Mouse (Mus musculus): ENCODE data around the gene Olfr395. TPM values are rescaled to one million over a fixed set of nuclear protein-coding genes. Genes with fewer than 3 reads are reported as not detected.
"Not testable (repeated sequence)": the region's sequence is repeated elsewhere in the genome, so short reads cannot be mapped to it uniquely, and the experiment has no call there.

Olfr395 gene
- total RNA-seq (2021), result not detected
- long read RNA-seq, experiment 1, result 0 reads
- long read RNA-seq, experiment 2, result 0 reads

DNA sequence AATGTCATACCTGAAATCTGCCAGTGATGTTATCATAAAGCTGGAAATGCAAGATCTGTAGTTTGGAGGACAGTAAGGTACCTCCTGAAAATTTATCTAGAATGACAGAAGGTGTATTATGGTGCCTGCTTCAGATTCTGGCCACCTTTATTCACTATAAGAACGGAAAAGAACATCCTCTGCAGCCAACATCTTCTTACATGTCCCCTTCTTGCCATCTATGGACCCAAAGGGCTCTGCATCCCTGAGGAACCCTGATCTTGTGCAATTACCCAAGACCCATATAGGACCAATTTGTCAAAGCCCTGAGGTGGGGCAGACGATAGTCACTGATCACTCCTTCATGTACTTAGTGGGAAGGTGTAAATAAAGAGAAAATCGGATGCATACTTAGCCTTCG is at the start of gene Olfr395:
Olfr395 (minus strand) TSS at position 101 of the 400 bp plus-strand sequence.
- DNase-seq (ENCODE audit: low spot score in 2 of 2), result not testable (repeated sequence)

DNA sequence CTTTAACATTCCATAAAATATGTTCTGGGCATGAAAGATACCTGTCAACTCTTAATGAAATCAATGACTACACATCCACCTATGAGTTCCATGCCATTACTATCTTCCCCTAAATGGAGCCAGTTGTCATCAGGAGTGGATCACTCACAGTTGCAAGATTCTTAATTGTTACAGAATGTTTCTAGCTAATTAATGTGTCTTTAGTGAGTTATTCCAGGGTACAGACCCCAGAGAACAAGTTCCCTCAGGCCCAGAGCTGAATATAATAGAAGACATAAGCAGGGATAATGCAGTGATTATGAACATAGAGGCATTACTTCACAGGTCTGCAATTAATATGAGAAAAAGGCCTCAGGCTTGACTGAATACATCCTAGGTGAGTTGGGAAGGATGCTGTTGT is 27.3 kb upstream of the Olfr395 start, which contains the start of gene Olfr23:
Olfr23 (plus strand) TSS at position 301 of the 400 bp plus-strand sequence.
- no peak for DNase-seq (ENCODE audit: low spot score in 2 of 2)

DNA sequence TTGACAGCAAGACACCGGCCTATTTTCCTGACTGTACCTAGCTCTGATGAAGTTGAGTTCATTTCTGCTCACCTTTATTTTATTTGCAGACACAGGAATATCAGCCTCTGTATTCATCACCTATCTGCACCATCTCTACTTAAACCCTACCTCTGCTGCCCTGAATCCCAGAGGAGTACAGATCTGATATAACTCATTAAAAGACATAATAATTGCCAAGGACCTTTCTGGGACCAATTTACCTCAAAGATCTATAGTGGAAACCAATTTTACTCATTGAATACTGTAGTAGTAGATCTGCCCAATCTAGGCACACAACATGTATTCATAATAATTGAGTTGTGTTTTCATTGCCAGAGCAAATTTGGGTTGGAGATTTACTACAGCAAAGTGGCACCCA is 18.4 kb downstream of the Olfr395 start, which contains the start of gene Olfr394:
Olfr394 (minus strand) TSS at position 101 of the 400 bp plus-strand sequence.
- no peak for DNase-seq (ENCODE audit: low spot score in 2 of 2)

Other genes with a start within 250 kb of the Olfr395 start
- gene Zfp735, start 220.5 kb downstream of the Olfr395 start, total RNA-seq (2021), result not detected
- gene Olfr389, start 128.6 kb downstream of the Olfr395 start, total RNA-seq (2021), result not detected
- not detected for gene Olfr390, start 126.3 kb downstream of the Olfr395 start, total RNA-seq (2021)
- not detected for gene Olfr391-ps, start 106.2 kb downstream of the Olfr395 start, total RNA-seq (2021)
- not detected for gene Olfr392, start 92.2 kb downstream of the Olfr395 start, total RNA-seq (2021)
- gene Olfr393, start 57.8 kb downstream of the Olfr395 start, total RNA-seq (2021), result not detected
- gene Olfr394, start 18.5 kb downstream of the Olfr395 start, total RNA-seq (2021), result not detected
- not detected for gene Olfr23, start 27.4 kb upstream of the Olfr395 start, total RNA-seq (2021)
- gene Olfr397, start 51.5 kb upstream of the Olfr395 start, total RNA-seq (2021), result not detected
- gene Olfr398, start 81.1 kb upstream of the Olfr395 start, total RNA-seq (2021), result not detected
- gene Olfr139, start 147.3 kb upstream of the Olfr395 start, total RNA-seq (2021), result not detected
- not detected for gene Olfr399, start 147.3 kb upstream of the Olfr395 start, total RNA-seq (2021)
- gene Zfp616, start 160.7 kb upstream of the Olfr395 start, total RNA-seq (2021), result not detected
- gene Olfr401, start 204.4 kb upstream of the Olfr395 start, total RNA-seq (2021), result not detected
- gene Olfr402, start 244.2 kb upstream of the Olfr395 start, total RNA-seq (2021), result not detected

Measured in adrenal gland, postnatal 4 days (tissue).